Mouse (Mus musculus) right cerebral cortex, postnatal 36 days (tissue): Measurements from ENCODE around the gene Gm6525.
A peak's percentile ranks its signal among the peaks of the same experiment; 100 is the strongest.

Experiments used
- DNase-seq, 2 experiments: peaks; one replicate each; pipeline ENCODE4 v3.0.0; 2022; ENCODE audit warnings: low spot score in 2 of 2, mixed read lengths in 1 of 2

The Gm6525 gene

GRCm38 (mm10) chr3:84173581-84174154 is at the start of gene Gm6525:
Gm6525 (plus strand) TSS chr3:84174104.
- DNase-seq, result no peak

DNA sequence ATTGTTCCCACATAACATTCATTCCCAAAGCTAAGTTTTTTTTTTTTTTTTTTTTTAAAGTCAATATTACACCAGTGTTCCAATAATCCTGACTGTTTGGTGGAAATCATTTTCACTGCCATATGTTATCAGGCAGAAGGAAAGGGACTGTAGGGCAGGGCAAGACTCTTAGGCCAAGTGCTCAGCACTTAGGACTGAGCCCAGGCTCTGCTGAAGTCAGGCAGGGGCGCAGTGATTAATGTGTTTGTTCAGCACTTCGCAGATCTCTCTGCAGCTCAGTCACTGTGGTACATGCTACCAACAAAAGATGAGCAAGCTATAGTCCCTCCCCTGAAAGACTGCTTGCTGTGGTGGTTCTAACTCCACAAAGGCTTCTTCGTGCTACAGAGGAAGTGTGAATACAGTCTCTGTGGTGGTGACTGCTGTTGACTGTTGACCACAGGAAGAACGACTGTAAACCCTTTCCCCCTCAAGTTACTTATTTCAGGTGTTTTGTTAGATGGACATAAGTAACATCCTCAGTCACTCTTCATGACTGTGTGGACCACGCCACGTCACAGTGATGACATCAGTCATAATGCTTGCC is 48.1 kb upstream of the Gm6525 start:
- no peak for DNase-seq

DNA sequence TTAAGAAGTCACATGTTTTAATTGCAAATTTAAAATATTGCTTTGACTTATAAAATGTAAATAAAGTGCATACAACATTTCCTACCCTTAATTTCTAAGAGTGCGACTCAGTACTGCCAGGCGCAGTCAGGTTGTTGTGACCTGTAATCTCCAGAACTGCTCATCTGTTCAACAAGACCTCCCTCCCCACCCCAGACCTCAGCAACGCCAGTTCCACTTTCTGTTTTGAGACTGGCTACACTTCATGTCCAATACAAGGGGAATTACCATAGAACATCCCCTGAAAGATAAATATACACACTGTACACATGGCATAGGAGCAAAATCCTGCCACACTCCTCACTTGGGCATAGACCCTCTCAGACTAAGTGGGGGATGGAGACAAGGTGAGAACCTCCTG is 47.2 kb upstream of the Gm6525 start:
- DNase-seq, result no peak

GRCm38 (mm10) chr3:84127431-84127830 is 46.5 kb upstream of the Gm6525 start:
- peak in 1 of 2 experiments; percentile 19 for DNase-seq

DNA sequence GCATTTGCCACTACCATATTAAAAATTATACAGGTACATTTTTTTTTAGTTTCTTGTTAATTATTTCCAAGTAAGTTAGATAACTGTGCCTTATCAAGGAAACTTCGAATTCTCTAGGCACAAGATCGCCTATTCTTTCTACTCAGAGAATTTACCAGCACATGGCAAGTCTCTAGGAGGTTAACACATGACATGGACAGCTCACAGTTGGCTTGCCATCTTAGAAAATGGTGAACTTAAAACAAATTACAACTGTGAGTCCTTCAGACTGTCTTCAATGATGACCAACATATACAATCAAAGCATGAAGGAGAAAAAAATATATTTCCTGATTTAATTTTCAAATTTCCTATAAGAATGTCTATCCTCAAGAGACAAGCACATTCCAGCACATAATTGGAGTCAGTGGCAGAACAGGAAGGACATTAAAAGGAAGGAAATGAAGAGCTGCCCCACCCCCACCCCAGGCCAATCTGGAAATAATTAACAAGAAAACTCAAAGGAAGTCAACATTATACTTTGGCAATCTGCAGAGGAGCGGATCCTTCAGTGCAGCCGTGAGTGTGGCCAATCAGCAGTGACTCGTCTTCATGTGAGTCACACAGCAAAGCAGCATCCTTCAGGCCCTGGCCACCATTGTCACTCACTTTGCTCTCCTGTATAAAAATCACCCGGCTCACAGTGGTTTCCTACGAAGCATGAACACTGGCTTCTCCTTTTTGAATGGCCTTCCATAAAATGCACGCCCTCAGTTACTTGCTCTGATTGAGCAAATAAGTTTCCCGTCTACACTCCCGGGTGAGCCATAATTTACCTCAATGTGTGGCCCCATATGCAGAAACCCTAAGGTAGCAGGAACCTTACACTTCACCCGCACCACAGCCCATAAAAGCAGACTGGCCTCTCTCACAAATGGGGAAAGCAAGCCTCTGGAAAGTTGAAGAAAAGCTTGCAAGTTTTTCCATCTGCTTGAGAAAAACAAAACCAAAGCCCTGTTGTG is 44.7 kb upstream of the Gm6525 start:
- no peak for DNase-seq

DNA sequence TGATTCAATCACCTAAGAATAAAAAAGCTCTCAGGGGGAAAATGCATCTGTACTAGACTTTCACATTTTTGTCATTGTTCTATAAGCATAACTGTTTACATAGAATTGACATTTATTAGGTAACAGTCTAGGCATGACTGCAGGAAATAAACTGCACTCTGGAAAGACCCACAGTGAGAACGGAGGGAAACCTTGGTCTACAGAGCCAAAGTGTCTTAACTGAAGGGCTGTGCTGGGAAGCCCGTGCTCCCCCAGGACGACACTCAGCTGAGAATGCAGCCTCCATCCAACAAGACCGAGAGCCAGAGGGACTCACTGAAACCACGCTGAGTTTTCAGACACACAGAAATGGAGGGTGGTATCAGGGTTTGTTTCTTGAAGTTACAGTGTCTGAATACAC is 43.1 kb upstream of the Gm6525 start:
- no peak for DNase-seq

GRCm38 (mm10) chr3:84131369-84131768 is 42.5 kb upstream of the Gm6525 start:
- no peak for DNase-seq

GRCm38 (mm10) chr3:84135387-84135786 is 38.5 kb upstream of the Gm6525 start:
- DNase-seq, result no peak

- DNase-seq, result no peak
These were observed 38.0 kb upstream of the Gm6525 start for GRCm38 (mm10) chr3:84135933-84136332.

DNA sequence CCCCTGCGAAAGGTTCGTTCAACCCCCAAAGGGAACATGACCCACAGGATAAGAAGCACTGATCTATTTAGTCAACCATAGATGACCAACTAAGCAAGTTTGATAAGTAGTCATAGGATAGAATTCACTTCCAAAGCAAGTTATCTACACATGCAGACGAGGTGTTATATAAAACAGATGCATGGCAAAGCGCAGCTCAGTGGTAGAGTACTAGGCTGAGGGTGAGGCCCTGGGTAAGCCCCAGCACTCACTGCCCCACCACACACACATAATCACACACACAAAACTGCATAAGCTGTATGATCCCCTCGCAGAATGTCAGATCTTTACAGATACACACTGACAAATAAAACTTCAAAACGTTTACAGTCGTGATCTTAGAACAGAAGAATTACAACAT is 37.4 kb upstream of the Gm6525 start:
- DNase-seq, result no peak

GRCm38 (mm10) chr3:84140947-84141346 is 33.0 kb upstream of the Gm6525 start:
- DNase-seq, result no peak

DNA sequence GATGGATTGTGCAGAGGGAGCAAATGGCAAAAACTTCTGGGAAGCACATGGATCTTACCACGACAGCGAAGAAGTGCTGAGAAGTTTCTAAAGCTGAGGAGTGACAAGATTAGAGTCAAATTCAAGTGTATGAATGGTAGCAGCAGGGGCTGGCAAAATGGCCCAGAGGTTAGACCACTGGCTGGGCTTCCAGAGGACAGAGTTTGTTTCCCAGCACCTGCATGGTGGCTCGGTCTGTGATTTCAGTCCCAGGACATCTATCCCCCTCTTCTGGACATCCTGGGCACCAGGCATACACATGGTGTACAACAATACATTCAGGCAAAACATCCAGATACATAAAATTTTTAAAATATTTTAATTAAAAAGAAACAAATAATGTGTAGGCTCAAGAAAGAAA is 24.1 kb upstream of the Gm6525 start:
- DNase-seq, result no peak

DNA sequence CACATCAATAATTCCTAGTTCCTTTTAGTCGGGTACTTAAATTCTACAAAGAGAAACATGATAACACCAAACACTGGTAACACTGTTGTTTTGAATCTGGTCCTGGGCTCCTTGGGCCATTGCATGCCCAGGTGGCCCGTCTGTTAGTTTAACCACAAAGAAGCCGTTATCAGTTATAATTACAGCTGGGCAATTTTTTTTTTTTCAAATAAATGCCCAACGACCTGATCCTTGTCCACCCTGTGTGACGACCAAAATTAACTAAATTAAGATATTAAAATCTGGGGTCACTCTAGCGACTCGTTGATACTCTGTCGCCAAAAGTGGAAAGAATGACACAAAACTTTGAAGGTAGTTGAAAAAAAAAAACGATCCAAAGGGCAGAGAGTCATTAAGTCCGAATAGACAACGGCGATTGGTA is 19.2 kb upstream of the Gm6525 start:
- DNase-seq, result no peak

DNA sequence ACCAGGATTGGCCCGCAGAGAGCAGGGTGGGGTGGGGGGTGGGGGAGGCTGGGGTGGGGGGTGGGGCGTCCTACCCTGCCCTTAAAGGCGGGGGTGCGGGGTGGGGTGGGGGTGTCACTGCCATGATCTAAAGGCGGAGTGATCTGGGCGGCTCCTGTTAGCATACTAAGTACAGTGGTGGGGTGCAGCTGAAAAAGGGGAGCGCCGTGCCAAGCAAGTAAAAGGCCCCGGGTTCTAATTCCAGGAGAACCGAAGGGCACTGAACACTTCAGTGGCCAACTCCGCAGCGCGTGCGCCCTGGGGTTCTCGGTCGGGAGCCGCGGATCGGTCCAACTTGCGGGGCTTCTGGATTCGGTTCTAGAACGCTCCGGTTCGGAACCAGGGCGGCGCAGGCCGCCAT is 18.8 kb upstream of the Gm6525 start:
- DNase-seq, result no peak

- DNase-seq, result peak; percentile 89 to 90
These were observed 18.3 kb upstream of the Gm6525 start, which contains the start of gene Mnd1 for GRCm38 (mm10) chr3:84155558-84156006. Mnd1 (minus strand) TSS chr3:84155786.

GRCm38 (mm10) chr3:84156105-84156504 is 17.8 kb upstream of the Gm6525 start:
- no peak for DNase-seq

GRCm38 (mm10) chr3:84157011-84157410 is 16.9 kb upstream of the Gm6525 start:
- DNase-seq, result no peak

DNA sequence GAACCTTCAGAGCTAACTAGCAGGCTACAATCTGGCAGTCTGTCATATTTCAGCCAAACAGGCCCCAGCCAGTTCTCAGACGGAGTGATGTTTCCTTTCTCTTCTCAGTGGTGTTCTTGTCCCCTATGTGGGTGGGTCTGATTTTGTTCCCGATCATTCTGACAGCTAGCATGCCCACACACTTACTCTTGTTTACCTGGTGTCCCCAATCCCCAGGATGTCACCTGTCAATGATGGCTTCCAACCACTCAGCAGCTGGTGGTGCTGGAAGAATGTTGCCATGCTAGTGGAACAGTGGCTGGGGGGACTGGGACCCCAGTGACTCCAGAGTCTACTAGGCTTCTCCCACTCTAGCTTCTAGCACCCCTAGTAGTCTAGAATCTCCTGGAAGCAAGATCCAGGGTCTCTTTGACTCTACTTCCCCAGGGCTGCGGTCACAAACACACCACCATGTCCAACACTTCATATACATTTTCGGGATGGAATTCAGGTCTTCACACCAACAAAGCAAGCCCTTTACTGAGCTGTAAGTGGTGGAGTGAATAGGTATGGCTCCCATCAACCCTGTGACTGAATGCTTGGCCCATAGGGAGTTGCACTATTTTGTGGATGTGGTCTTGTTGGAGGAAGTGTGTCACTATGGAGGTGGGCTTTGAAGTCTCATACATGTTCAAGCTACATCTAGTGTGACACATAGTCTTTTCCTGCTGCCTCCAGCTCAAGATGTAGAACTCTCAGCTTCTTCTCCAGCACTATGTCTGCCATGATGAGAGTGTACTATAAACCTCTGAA is 16.1 kb upstream of the Gm6525 start:
- no peak for DNase-seq

GRCm38 (mm10) chr3:84165391-84165790 is 8.5 kb upstream of the Gm6525 start:
- no peak for DNase-seq

DNA sequence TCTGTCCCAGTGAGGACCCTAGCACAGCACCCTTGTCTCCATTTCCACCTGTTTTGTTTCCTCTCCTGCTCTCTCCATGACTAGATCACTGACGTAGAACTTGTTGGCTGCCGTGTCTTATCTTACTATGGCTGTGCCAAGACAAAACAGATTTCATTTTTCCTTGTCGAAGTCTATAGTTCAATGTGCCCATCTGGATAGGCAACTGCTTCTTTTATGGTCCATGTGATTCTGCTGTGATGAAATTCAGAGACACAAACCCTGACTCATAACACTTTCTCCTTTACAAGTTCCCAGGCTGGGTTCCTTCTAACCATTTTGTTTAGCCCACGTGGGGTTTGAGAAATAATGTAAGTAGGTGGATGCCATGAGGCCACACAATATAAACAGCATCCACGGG is 7.8 kb upstream of the Gm6525 start:
- DNase-seq, result no peak

DNA sequence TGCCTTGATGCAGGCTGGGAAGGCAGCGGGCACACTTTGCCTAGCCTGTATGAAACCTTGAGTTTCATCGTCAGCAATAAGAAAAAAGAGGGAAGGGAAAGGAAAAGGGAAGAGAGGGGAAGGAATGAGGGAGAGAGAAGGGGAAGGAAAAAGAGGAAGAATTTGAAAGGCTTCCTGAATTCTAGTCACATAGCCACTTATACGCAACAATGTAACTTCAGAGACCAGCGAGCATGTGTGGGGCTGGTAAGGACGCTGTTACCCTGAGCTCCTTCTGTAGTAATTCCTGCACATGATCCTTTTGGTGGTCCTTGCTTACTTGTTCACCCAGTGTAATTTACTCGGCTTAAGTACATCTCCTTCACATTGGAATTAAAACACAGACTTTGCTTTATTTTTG is 5.0 kb upstream of the Gm6525 start:
- DNase-seq, result no peak
